Mouse (Mus musculus) bone marrow, adult 2 months (tissue): ENCODE results near the gene Ifitm6. TPM values are rescaled to one million over a fixed set of nuclear protein-coding genes. Genes with fewer than 3 reads are reported as not detected.

Source experiments
- H3K27ac ChIP-seq: fragments of 200-500 bp; 2 replicates; pipeline ENCODE4 v1.5.1; 2012; ENCODE audit warnings: low read depth, mild to moderate bottlenecking, control low read depth, inconsistent platforms, low read length; ENCODE audit not compliant: control insufficient read depth, poor library complexity, insufficient read depth
- H3K4me1 ChIP-seq: fragments of 200-500 bp; 2 replicates; pipeline ENCODE4 v1.6.1; 2011; ENCODE audit warnings: low read length; ENCODE audit not compliant: control insufficient read depth, insufficient read depth
- H3K4me3 ChIP-seq: fragments of 200-500 bp; replicated peaks from 2 replicates; pipeline ENCODE3; 2011; ENCODE audit warnings: mild to moderate bottlenecking, low read depth, low read length, control low read depth; ENCODE audit not compliant: control insufficient read depth
- CTCF ChIP-seq: fragments of 200-500 bp; IDR thresholded peaks from 2 replicates; pipeline ENCODE4 v1.5.1; 2011; ENCODE audit warnings: low read length, control low read depth; ENCODE audit not compliant: control insufficient read depth, insufficient read depth
- POLR2A ChIP-seq: fragments of 200-500 bp; IDR thresholded peaks from 2 replicates; pipeline ENCODE4 v1.6.1; 2011; ENCODE audit warnings: low read depth, mild to moderate bottlenecking, control low read depth, low read length, borderline replicate concordance; ENCODE audit not compliant: control insufficient read depth
- WGBS: fragments of 180-500 bp; shearing (Covaris S2); methylation state at CpG from one replicate; pipeline ENCODE4 v1.1.7; 2018; 5-methylcytosine and 5-hydroxymethylcytosine counted together
- polyA plus RNA-seq: library from polyadenylated mRNA; stranded (reverse); fragments of >200 nt; gene quantifications from 2 replicates; pipeline ENCODE4 v1.2.4, GENCODE M21; 2011; ENCODE audit warnings: low replicate concordance; ENCODE audit not compliant: missing spikeins, insufficient read depth, insufficient read length

Ifitm6 gene
- polyA plus RNA-seq, 1 experiment: 524 TPM

- WGBS: 56% methylated on average over 14 of the region's 14 CpGs
Observed at GRCm38 (mm10) chr7:141021489-141022449, 4.0 kb upstream of the Ifitm6 start.

GRCm38 (mm10) chr7:141019028-141019427 lies 1.3 kb upstream of the Ifitm6 start:
- 87% methylated on average over 5 of the region's 5 CpGs for WGBS
- no peak overlapping the region for H3K27ac ChIP-seq
- no peak overlapping the region for H3K4me3 ChIP-seq
- TF ChIP-seq CTCF: no peak
- no peak for TF ChIP-seq POLR2A
- H3K4me1 ChIP-seq: peaks cover 3% of the 10 kb centered on the region

More at GRCm38 (mm10) chr7:141021489-141022449, 4.0 kb upstream of the Ifitm6 start:
- peaks cover 3% of the 10 kb centered on the region for H3K4me1 ChIP-seq
- no peak overlapping the region for H3K4me3 ChIP-seq
- peak overlapping the region; percentile 21 for H3K27ac ChIP-seq
- TF ChIP-seq CTCF: no peak
- TF ChIP-seq POLR2A: no peak

GRCm38 (mm10) chr7:141016707-141017697 lies 722 bp downstream of the Ifitm6 start:
- WGBS: 49% methylated on average over 10 of the region's 10 CpGs
- Histone ChIP-seq H3K4me3 (peak overlapping the region; percentile 87), H3K4me1 (peaks cover 3% of the 10 kb centered on the region), H3K27ac (peak overlapping the region; percentile 87)
- TF ChIP-seq POLR2A: no peak
- TF ChIP-seq CTCF: no peak

GRCm38 (mm10) chr7:141011238-141011770 lies 6.4 kb downstream of the Ifitm6 start:
- Histone ChIP-seq H3K4me3 (peak overlapping the region; percentile 27), H3K27ac (peak overlapping the region; percentile 73), H3K4me1 (peaks cover 5% of the 10 kb centered on the region; the same call in 1 of the 2 replicates)
- TF ChIP-seq POLR2A: no peak
- no peak for TF ChIP-seq CTCF
- WGBS: 72% methylated on average over 7 of the region's 7 CpGs

- TF ChIP-seq POLR2A (peak; percentile 58), CTCF (no peak)
- peak within 1 kb of the TSS; percentile 73 for H3K27ac ChIP-seq
- H3K4me1 ChIP-seq: peaks cover 7% of the 10 kb centered on the region; the same call in 1 of the 2 replicates
- peak within 1 kb of the TSS; percentile 88 for H3K4me3 ChIP-seq
- WGBS: 2% methylated on average over 10 of the region's 10 CpGs
Observed at GRCm38 (mm10) chr7:141010593-141010992, 7.1 kb downstream of the Ifitm6 start, which contains the start of gene Ifitm3. Ifitm3 (minus strand) TSS chr7:141010770.

GRCm38 (mm10) chr7:141009665-141010064 lies 8.1 kb downstream of the Ifitm6 start:
- no peak for TF ChIP-seq CTCF
- no peak for TF ChIP-seq POLR2A
- Histone ChIP-seq H3K4me1 (peaks cover 7% of the 10 kb centered on the region; the same call in 1 of the 2 replicates), H3K27ac (peak overlapping the region; percentile 73; the same call in 1 of the 2 replicates), H3K4me3 (peak overlapping the region; percentile 88)
- 38% methylated on average over 9 of the region's 9 CpGs for WGBS

- Histone ChIP-seq H3K4me3 (peak overlapping the region; percentile 88), H3K27ac (peak overlapping the region; percentile 73), H3K4me1 (peaks cover 7% of the 10 kb centered on the region; the same call in 1 of the 2 replicates)
- peak; percentile 94 for TF ChIP-seq CTCF
- TF ChIP-seq POLR2A: no peak
- 4% methylated on average over 20 of the region's 20 CpGs for WGBS
Observed at GRCm38 (mm10) chr7:141008938-141009660, 8.6 kb downstream of the Ifitm6 start.
